8 mouse cellular contexts compared by ENCODE assay signal in genomic region chr3:100916844-100917243, GRCm38 (mm10). TPM values are rescaled to one million over a fixed set of nuclear protein-coding genes. Genes with fewer than 3 reads are reported as not detected.
DNase-seq lines count a peak whose midpoint lies in the region; ATAC-seq lines count a peak whose summit lies in the region.

No protein-coding gene starts in this region.

- H3K4me3 ChIP-seq in heart, embryonic 10.5 days, result no peak overlapping the region
- H3K4me3 ChIP-seq in embryonic facial prominence, embryonic 14.5 days (ENCODE audit: low read depth, low read length), result no peak overlapping the region

- H3K36me3 ChIP-seq in heart, embryonic 10.5 days, result no peaks in the 10 kb centered on the region
- no peaks in the 10 kb centered on the region for H3K36me3 ChIP-seq in embryonic facial prominence, embryonic 14.5 days (ENCODE audit: control insufficient read depth, insufficient read depth, low read length)

- peak; percentile 25 to 78 for DNase-seq in heart, adult 18-20 months
- DNase-seq in heart, embryonic 10.5 days (ENCODE audit: low spot score), result no peak
- peak; percentile 37 for DNase-seq in thymus, postnatal 14 days
- DNase-seq in thymus, adult 18-20 months, result no peak
- peak; percentile 81 for DNase-seq in embryonic facial prominence, embryonic 14.5 days (ENCODE audit: low spot score)
- DNase-seq in spleen, postnatal 4 days (ENCODE audit: low spot score in 2 of 2), result no peak

- H3K9me3 ChIP-seq in heart, embryonic 10.5 days, result no peaks in the 10 kb centered on the region
- no peaks in the 10 kb centered on the region for H3K9me3 ChIP-seq in embryonic facial prominence, embryonic 14.5 days (ENCODE audit: control insufficient read depth, low read length)

- H3K27me3 ChIP-seq in heart, embryonic 10.5 days (ENCODE audit: insufficient read depth, poor library complexity, severe bottlenecking), result no peaks in the 10 kb centered on the region
- no peaks in the 10 kb centered on the region for H3K27me3 ChIP-seq in embryonic facial prominence, embryonic 14.5 days (replicated peaks; ENCODE audit: control insufficient read depth, insufficient read depth, low read length)

- no peak overlapping the region for H3K9ac ChIP-seq in embryonic facial prominence, embryonic 14.5 days (ENCODE audit: low read depth, low read length)

- H3K27ac ChIP-seq in heart, embryonic 10.5 days, result no peak overlapping the region
- no peak overlapping the region for H3K27ac ChIP-seq in embryonic facial prominence, embryonic 14.5 days (replicated peaks; ENCODE audit: low read depth, low read length)

- 21% methylated on average over 7 of the region's 7 CpGs for WGBS in heart, embryonic 10.5 days
- WGBS in embryonic facial prominence, embryonic 14.5 days, result 13% methylated on average over 7 of the region's 7 CpGs

- H3K4me2 ChIP-seq in embryonic facial prominence, embryonic 14.5 days (ENCODE audit: low read depth, low read length), result no peak overlapping the region

- no peak for ATAC-seq in embryonic facial prominence, embryonic 14.5 days (ENCODE audit: low read depth)
- peak; percentile 67 for ATAC-seq in megakaryocyte progenitor cell, adult 5-6 weeks (replicated peaks; ENCODE audit: poor library complexity)
- no peak for ATAC-seq in erythroid progenitor cell, adult 5-6 weeks (replicated peaks; ENCODE audit: low FRiP score, poor library complexity, severe bottlenecking)

- peaks cover under 1% of the 10 kb centered on the region; the same call in 1 of the 2 replicates for H3K4me1 ChIP-seq in heart, embryonic 10.5 days
- H3K4me1 ChIP-seq in embryonic facial prominence, embryonic 14.5 days (ENCODE audit: control insufficient read depth, insufficient read depth, low read length), result peaks cover 6% of the 10 kb centered on the region; the same call in 1 of the 2 replicates

RNA-seq across cellular contexts. Expression of gene Trim45, which starts 5.2 kb away (rescaled TPM):
- total RNA-seq in heart, adult 18-20 months (2021), result 10 to 100 TPM; 10.5 to 12.1 TPM
- polyA plus RNA-seq in heart, embryonic 10.5 days (2016; fragmentation: Nextera tagmentation; extraction: Ambion mirVana), result 5.1 and 5.6 TPM in 2 replicates
- 3.9 and 7.1 TPM in 2 replicates for polyA plus RNA-seq in embryonic facial prominence, embryonic 14.5 days (2014; fragmentation: Nextera tagmentation; extraction: Ambion mirVana)
- 6.6 and 6.9 TPM in 2 replicates for total RNA-seq in megakaryocyte progenitor cell, adult 5-6 weeks (2015)
- total RNA-seq in megakaryocyte progenitor cell, adult 5-6 weeks (2017), result 26.3 and 26.4 TPM in 2 replicates
- 0.36 TPM in 1 of 2 replicates, not detected in the other for total RNA-seq in erythroid progenitor cell, adult 5-6 weeks (2015; ENCODE audit: low replicate concordance)
- total RNA-seq in erythroid progenitor cell, adult 5-6 weeks (2017; ENCODE audit: low replicate concordance), result 2.8 and 3.6 TPM in 2 replicates

RNA-seq across cellular contexts. Expression of gene Ttf2, which starts 52.6 kb away (rescaled TPM):
- total RNA-seq in heart, adult 18-20 months (2021), result 1 to 10 TPM; 2.1 to 2.3 TPM
- polyA plus RNA-seq in heart, embryonic 10.5 days (2016; fragmentation: Nextera tagmentation; extraction: Ambion mirVana), result 18.0 and 18.1 TPM in 2 replicates
- polyA plus RNA-seq in embryonic facial prominence, embryonic 14.5 days (2014; fragmentation: Nextera tagmentation; extraction: Ambion mirVana), result 12.0 and 14.6 TPM in 2 replicates
- 22.0 and 22.4 TPM in 2 replicates for total RNA-seq in megakaryocyte progenitor cell, adult 5-6 weeks (2015)
- total RNA-seq in megakaryocyte progenitor cell, adult 5-6 weeks (2017), result 30.1 and 30.4 TPM in 2 replicates
- 24.3 and 31.7 TPM in 2 replicates for total RNA-seq in erythroid progenitor cell, adult 5-6 weeks (2015; ENCODE audit: low replicate concordance)
- total RNA-seq in erythroid progenitor cell, adult 5-6 weeks (2017; ENCODE audit: low replicate concordance), result 51.3 and 51.6 TPM in 2 replicates

Comparison
In these comparisons a context has a peak if more than half of its experiments do, and no peak if none do; other contexts are left out.
1. DNase-seq: peak in heart, adult 18-20 months (2 of 2), thymus, postnatal 14 days (single experiment) and embryonic facial prominence, embryonic 14.5 days (single experiment); none in heart, embryonic 10.5 days (single experiment), thymus, adult 18-20 months (0 of 2) and spleen, postnatal 4 days (0 of 2).
2. RNA of gene Ttf2, which starts 52.6 kb away (total RNA-seq): 24.3 to 51.6 TPM in erythroid progenitor cell, adult 5-6 weeks and 22.0 to 30.4 TPM in megakaryocyte progenitor cell, adult 5-6 weeks; 2.1 to 2.3 TPM in heart, adult 18-20 months; every median in the first group is over 4 times any median in the second.